Comparison of ENCODE assay signal across 10 mouse cellular contexts in genomic region chr13:51767991-51768761, GRCm38 (mm10). TPM values are rescaled to one million over a fixed set of nuclear protein-coding genes. Genes with fewer than 3 reads are reported as not detected.
DNase-seq lines count a peak whose midpoint lies in the region; ATAC-seq and TF ChIP-seq lines count a peak whose summit lies in the region.
"Had no signal": no experiment of that assay in that cellular context is flagged by ENCODE, and none has a peak within 500 bp of the region (broad histone marks: within the 10 kb centered on the region; RNA-seq: fewer than 3 reads in every experiment).

No protein-coding gene starts in this region.

- H3K4me1 ChIP-seq in intestine, embryonic 14.5 days (replicated peaks; ENCODE audit: control insufficient read depth, insufficient read depth, low read length) = no peaks in the 10 kb centered on the region
- H3K4me1 ChIP-seq in intestine, postnatal 0 days (replicated peaks; ENCODE audit: control insufficient read depth, insufficient read depth, low read length) = no peaks in the 10 kb centered on the region
- peaks cover 46% of the 10 kb centered on the region for H3K4me1 ChIP-seq in kidney, adult 2 months (ENCODE audit: control insufficient read depth, insufficient read depth, low read length)

- no peak overlapping the region for H3K9ac ChIP-seq in intestine, embryonic 14.5 days (ENCODE audit: low read length)
- no peak overlapping the region for H3K9ac ChIP-seq in intestine, postnatal 0 days (ENCODE audit: low read depth, low read length)
- H3K9ac ChIP-seq: heart, embryonic 13.5 days; liver, embryonic 15.5 days had no signal

- H3K4me3 ChIP-seq in intestine, embryonic 14.5 days (ENCODE audit: low read depth, low read length) = no peak overlapping the region
- H3K4me3 ChIP-seq in intestine, postnatal 0 days (ENCODE audit: low read depth, low read length) = no peak overlapping the region
- peak overlapping the region; percentile 8; the same call in 1 of the 2 replicates for H3K4me3 ChIP-seq in kidney, adult 2 months (ENCODE audit: insufficient read depth, low read depth, low read length)
- H3K4me3 ChIP-seq: heart, embryonic 13.5 days; liver, embryonic 15.5 days had no signal

- DNase-seq in intestine, embryonic 14.5 days (ENCODE audit: low spot score) = no peak
- peak; percentile 95 for DNase-seq in kidney, adult 2 months
- DNase-seq in thymus, postnatal 36 days = peak; percentile 73 to 85
- DNase-seq in gastrocnemius, postnatal 25 days = no peak
- DNase-seq in lung, postnatal 36 days = no peak
- no peak for DNase-seq in adrenal gland, adult 2 months

- TF ChIP-seq POLR2A in kidney, adult 2 months (IDR thresholded peaks at IDR 0.05; ENCODE audit: low read depth, low read length) = no peak

- WGBS in intestine, embryonic 14.5 days = 73% methylated on average over 14 of the region's 14 CpGs
- 61% methylated on average over 14 of the region's 14 CpGs for WGBS in intestine, postnatal 0 days
- 27% methylated on average over 14 of the region's 14 CpGs for WGBS in kidney, adult 2 months

- TF ChIP-seq CTCF in intestine, postnatal 0 days (IDR thresholded peaks at IDR 0.05; ENCODE audit: low read depth) = no peak
- TF ChIP-seq CTCF in kidney, adult 2 months (conservative IDR thresholded peaks at IDR 0.05; ENCODE audit: insufficient read depth, insufficient read length, low read depth, low read length) = no peak

- no peaks in the 10 kb centered on the region for H3K27me3 ChIP-seq in intestine, embryonic 14.5 days (replicated peaks; ENCODE audit: control insufficient read depth, insufficient read depth, low read length)
- no peaks in the 10 kb centered on the region for H3K27me3 ChIP-seq in intestine, postnatal 0 days (replicated peaks; ENCODE audit: control insufficient read depth, insufficient read depth, low read length)
- no peaks in the 10 kb centered on the region for H3K27me3 ChIP-seq in kidney, adult 2 months (replicated peaks; ENCODE audit: control insufficient read depth, insufficient read depth, low read length)
- H3K27me3 ChIP-seq: heart, embryonic 13.5 days; liver, embryonic 15.5 days had no signal

- H3K36me3 ChIP-seq in intestine, embryonic 14.5 days (ENCODE audit: control insufficient read depth, insufficient read depth, low read length) = no peaks in the 10 kb centered on the region
- H3K36me3 ChIP-seq in intestine, postnatal 0 days (ENCODE audit: control insufficient read depth, insufficient read depth) = no peaks in the 10 kb centered on the region
- H3K36me3 ChIP-seq in kidney, adult 2 months (ENCODE audit: control insufficient read depth, insufficient read depth, low read length) = no peaks in the 10 kb centered on the region
- H3K36me3 ChIP-seq: heart, embryonic 13.5 days; liver, embryonic 15.5 days had no signal

- no peak overlapping the region for H3K27ac ChIP-seq in intestine, embryonic 14.5 days (ENCODE audit: low read depth)
- no peak overlapping the region for H3K27ac ChIP-seq in intestine, postnatal 0 days (ENCODE audit: low read depth, low read length)
- H3K27ac ChIP-seq in kidney, adult 2 months (ENCODE audit: insufficient read depth, low read depth, low read length) = peak overlapping the region; percentile 69
- H3K27ac ChIP-seq: heart, embryonic 13.5 days; liver, embryonic 15.5 days had no signal

- H3K9me3 ChIP-seq in intestine, embryonic 14.5 days (ENCODE audit: control insufficient read depth, low read length) = no peaks in the 10 kb centered on the region
- no peaks in the 10 kb centered on the region for H3K9me3 ChIP-seq in intestine, postnatal 0 days (ENCODE audit: control insufficient read depth)
- H3K9me3 ChIP-seq: heart, embryonic 13.5 days; liver, embryonic 15.5 days had no signal

- no peak overlapping the region for H3K4me2 ChIP-seq in intestine, embryonic 14.5 days (ENCODE audit: low read length)
- no peak overlapping the region for H3K4me2 ChIP-seq in intestine, postnatal 0 days (replicated peaks; ENCODE audit: low read depth)
- H3K4me2 ChIP-seq: heart, embryonic 13.5 days; liver, embryonic 15.5 days had no signal

- 0 out of 2 replicates have a peak, but pooled peaks have one; percentile 27 for ATAC-seq in intestine, embryonic 14.5 days (replicated peaks; ENCODE audit: low FRiP score, low TSS enrichment, low read depth)
- ATAC-seq in intestine, postnatal 0 days = no peak
- ATAC-seq in monocyte, adult 5-6 weeks (replicated peaks; ENCODE audit: insufficient number of reproducible peaks, low FRiP score, low TSS enrichment, poor library complexity, severe bottlenecking) = peak; percentile 48

RNA-seq across cellular contexts. Expression of gene Sema4d, which starts 25.4 kb away (rescaled TPM):
- polyA plus RNA-seq in intestine, embryonic 14.5 days (2014; fragmentation: Nextera tagmentation; extraction: Ambion mirVana) = 9.2 and 9.7 TPM in 2 replicates
- 3.4 TPM in 2 replicates for polyA plus RNA-seq in intestine, postnatal 0 days (2015; fragmentation: Nextera tagmentation; extraction: Ambion mirVana)
- polyA plus RNA-seq in kidney, adult 2 months (2012; rRNA removed) = 87.8 and 93.2 TPM in 2 replicates
- total RNA-seq in monocyte, adult 5-6 weeks (2017) = 134 to 201 TPM (median 136 TPM) in 3 replicates
- 100 to 1,000 TPM; 132 to 144 TPM for total RNA-seq in gastrocnemius, postnatal 25 days (2021)
- 10 to 100 TPM; 14.6 to 15.1 TPM for total RNA-seq in adrenal gland, adult 2 months (2021)
- polyA plus RNA-seq in adrenal gland, adult 2 months (2012; rRNA removed) = 13.3 and 13.7 TPM in 2 replicates

Comparison
In these comparisons a context has a peak if more than half of its experiments do, and no peak if none do; other contexts are left out.
1. DNase-seq: peak in kidney, adult 2 months (single experiment) and thymus, postnatal 36 days (2 of 2); none in intestine, embryonic 14.5 days (single experiment), gastrocnemius, postnatal 25 days (single experiment), lung, postnatal 36 days (single experiment) and adrenal gland, adult 2 months (single experiment).